Mouse (Mus musculus) adrenal gland, adult 2 months (tissue): ENCODE data around the gene Ssx2ip. TPM values are rescaled to one million over a fixed set of nuclear protein-coding genes. Genes with fewer than 3 reads are reported as not detected.

Source experiments
- microRNA-seq, 2 experiments: library from miRNA; unstranded; fragments of <30 nt; microRNA quantifications; one replicate each; pipeline ENCODE4 v1.2.0; 2021
- polyA plus RNA-seq: library from polyadenylated mRNA; depleted of rRNA; stranded (reverse); fragments of >200 nt; gene quantifications from 2 replicates; pipeline ENCODE4 v1.2.3, GENCODE M21; 2012; rRNA removed
- total RNA-seq, 2 experiments: library from RNA; stranded (reverse); gene quantifications; 2 replicates each; pipeline ENCODE4 v1.2.3; 2021

Gene Ssx2ip
- total and polyA plus RNA-seq, 3 experiments: 1.6 to 10.1 (median 5.1) TPM

Small RNA genes within 50 kb of the gene (microRNA-seq; reads per million reads assigned to microRNA genes)
- gene Gm22901: 0 reads per million in 2 experiments

Other genes with a start within 250 kb of the Ssx2ip start
- under 1 TPM; 0.10 to 0.12 TPM for gene Lpar3, start 183.7 kb upstream of the Ssx2ip start, total RNA-seq
- 0.39 and 0.76 TPM in 2 replicates for gene Lpar3, start 183.7 kb upstream of the Ssx2ip start, polyA plus RNA-seq
- gene Ctbs, start 45.2 kb downstream of the Ssx2ip start, total RNA-seq: 1 to 10 TPM; 9.4 to 9.6 TPM
- gene Ctbs, start 45.2 kb downstream of the Ssx2ip start, polyA plus RNA-seq: 2.7 and 3.2 TPM in 2 replicates
- 1 to 10 TPM; 3.2 to 4.6 TPM for gene Spata1, start 95.1 kb downstream of the Ssx2ip start, total RNA-seq
- 0.27 and 0.45 TPM in 2 replicates for gene Spata1, start 95.1 kb downstream of the Ssx2ip start, polyA plus RNA-seq
- gene Gng5, start 95.2 kb downstream of the Ssx2ip start, total RNA-seq: 100 to 1,000 TPM; 277 to 314 TPM
- gene Gng5, start 95.2 kb downstream of the Ssx2ip start, polyA plus RNA-seq: 304 and 421 TPM in 2 replicates
- gene Rpf1, start 116.8 kb downstream of the Ssx2ip start, total RNA-seq: 10 to 100 TPM; 25.1 to 35.1 TPM
- gene Rpf1, start 116.8 kb downstream of the Ssx2ip start, polyA plus RNA-seq: 2.1 and 3.8 TPM in 2 replicates
- gene Uox, start 165.8 kb downstream of the Ssx2ip start, total RNA-seq: 1 to 10 TPM in 1 of 2 experiments, not detected in 1; 3.1 TPM
- 0.06 TPM in 1 of 2 replicates, not detected in the other for gene Uox, start 165.8 kb downstream of the Ssx2ip start, polyA plus RNA-seq
- not detected for gene Dnase2b, start 211.0 kb downstream of the Ssx2ip start, total RNA-seq
- not detected in 2 replicates for gene Dnase2b, start 211.0 kb downstream of the Ssx2ip start, polyA plus RNA-seq
- not detected for gene 4930503B20Rik, start 246.7 kb downstream of the Ssx2ip start, total RNA-seq
- gene 4930503B20Rik, start 246.7 kb downstream of the Ssx2ip start, polyA plus RNA-seq: not detected in 2 replicates